13 mouse cellular contexts compared by ENCODE assay signal in genomic region chrX:51065158-51065664, GRCm38 (mm10). TPM values are rescaled to one million over a fixed set of nuclear protein-coding genes. Genes with fewer than 3 reads are reported as not detected.
A peak's percentile ranks its signal among the peaks of the same experiment; 100 is the strongest.
DNase-seq lines count a peak whose midpoint lies in the region; ATAC-seq and TF ChIP-seq lines count a peak whose summit lies in the region.
"Had no signal": no experiment of that assay in that cellular context is flagged by ENCODE, and none has a peak within 500 bp of the region (broad histone marks: within the 10 kb centered on the region; RNA-seq: fewer than 3 reads in every experiment).

No protein-coding gene starts in this region.

- WGBS in intestine, embryonic 16.5 days = 56% methylated on average over 6 of the region's 6 CpGs
- WGBS in intestine, embryonic 15.5 days = 59% methylated on average over 6 of the region's 6 CpGs
- WGBS in intestine, postnatal 0 days = 55% methylated on average over 6 of the region's 6 CpGs
- 54% methylated on average over 6 of the region's 6 CpGs for WGBS in kidney, embryonic 16.5 days

- 0 out of 2 replicates have a peak, but pooled peaks have one; percentile 42 for ATAC-seq in intestine, embryonic 16.5 days
- ATAC-seq in intestine, embryonic 15.5 days = no peak
- ATAC-seq in intestine, postnatal 0 days = no peak
- no peak for ATAC-seq in kidney, embryonic 16.5 days (ENCODE audit: low FRiP score, low TSS enrichment)

- peak; percentile 54 for TF ChIP-seq CTCF in intestine, postnatal 0 days (IDR thresholded peaks at IDR 0.05; ENCODE audit: low read depth)

- H3K9ac ChIP-seq in intestine, embryonic 16.5 days (ENCODE audit: low read depth, low read length) = no peak overlapping the region
- H3K9ac ChIP-seq in intestine, embryonic 15.5 days = no peak overlapping the region
- H3K9ac ChIP-seq in intestine, postnatal 0 days (ENCODE audit: low read depth, low read length) = no peak overlapping the region
- H3K9ac ChIP-seq in kidney, embryonic 16.5 days (replicated peaks; ENCODE audit: low read length) = no peak overlapping the region
- H3K9ac ChIP-seq: hindbrain, embryonic 12.5 days; limb, embryonic 15.5 days; lung, embryonic 15.5 days; midbrain, embryonic 12.5 days had no signal

- no peaks in the 10 kb centered on the region for H3K9me3 ChIP-seq in intestine, embryonic 16.5 days (ENCODE audit: control insufficient read depth, low read length)
- no peaks in the 10 kb centered on the region for H3K9me3 ChIP-seq in intestine, embryonic 15.5 days
- H3K9me3 ChIP-seq in intestine, postnatal 0 days (ENCODE audit: control insufficient read depth) = no peaks in the 10 kb centered on the region
- H3K9me3 ChIP-seq in kidney, embryonic 16.5 days (ENCODE audit: low read length) = no peaks in the 10 kb centered on the region
- H3K9me3 ChIP-seq: hindbrain, embryonic 12.5 days; limb, embryonic 15.5 days; lung, embryonic 15.5 days; midbrain, embryonic 12.5 days had no signal

- no peaks in the 10 kb centered on the region for H3K4me1 ChIP-seq in intestine, embryonic 16.5 days (ENCODE audit: control insufficient read depth, insufficient read depth, low read length)
- H3K4me1 ChIP-seq in intestine, embryonic 15.5 days (replicated peaks) = no peaks in the 10 kb centered on the region
- H3K4me1 ChIP-seq in intestine, postnatal 0 days (replicated peaks; ENCODE audit: control insufficient read depth, insufficient read depth, low read length) = no peaks in the 10 kb centered on the region
- H3K4me1 ChIP-seq in kidney, embryonic 16.5 days (ENCODE audit: insufficient read depth, low read length) = no peaks in the 10 kb centered on the region
- H3K4me1 ChIP-seq: hindbrain, embryonic 12.5 days; limb, embryonic 15.5 days; lung, embryonic 15.5 days; midbrain, embryonic 12.5 days had no signal

- no peak overlapping the region for H3K4me3 ChIP-seq in intestine, embryonic 16.5 days (ENCODE audit: low read length)
- no peak overlapping the region for H3K4me3 ChIP-seq in intestine, embryonic 15.5 days (replicated peaks)
- no peak overlapping the region for H3K4me3 ChIP-seq in intestine, postnatal 0 days (ENCODE audit: low read depth, low read length)
- no peak overlapping the region for H3K4me3 ChIP-seq in kidney, embryonic 16.5 days (ENCODE audit: low read length)
- H3K4me3 ChIP-seq: erythroblast, embryonic 14.5 days; hindbrain, embryonic 12.5 days; limb, embryonic 15.5 days; lung, embryonic 15.5 days; midbrain, embryonic 12.5 days had no signal

- H3K36me3 ChIP-seq in intestine, embryonic 16.5 days (ENCODE audit: control insufficient read depth, insufficient read depth, low read length) = no peaks in the 10 kb centered on the region
- no peaks in the 10 kb centered on the region for H3K36me3 ChIP-seq in intestine, embryonic 15.5 days
- H3K36me3 ChIP-seq in intestine, postnatal 0 days (ENCODE audit: control insufficient read depth, insufficient read depth) = no peaks in the 10 kb centered on the region
- no peaks in the 10 kb centered on the region for H3K36me3 ChIP-seq in kidney, embryonic 16.5 days (ENCODE audit: insufficient read depth, low read length)
- H3K36me3 ChIP-seq: hindbrain, embryonic 12.5 days; limb, embryonic 15.5 days; lung, embryonic 15.5 days; midbrain, embryonic 12.5 days had no signal

- H3K27ac ChIP-seq in intestine, embryonic 16.5 days (ENCODE audit: low read length) = no peak overlapping the region
- no peak overlapping the region for H3K27ac ChIP-seq in intestine, embryonic 15.5 days
- H3K27ac ChIP-seq in intestine, postnatal 0 days (ENCODE audit: low read depth, low read length) = no peak overlapping the region
- H3K27ac ChIP-seq in kidney, embryonic 16.5 days (ENCODE audit: low read length) = no peak overlapping the region
- H3K27ac ChIP-seq: hindbrain, embryonic 12.5 days; limb, embryonic 15.5 days; lung, embryonic 15.5 days; midbrain, embryonic 12.5 days had no signal

- H3K27me3 ChIP-seq in intestine, embryonic 16.5 days (replicated peaks; ENCODE audit: control insufficient read depth, insufficient read depth, low read length) = no peaks in the 10 kb centered on the region
- no peaks in the 10 kb centered on the region for H3K27me3 ChIP-seq in intestine, embryonic 15.5 days (replicated peaks)
- H3K27me3 ChIP-seq in intestine, postnatal 0 days (replicated peaks; ENCODE audit: control insufficient read depth, insufficient read depth, low read length) = no peaks in the 10 kb centered on the region
- H3K27me3 ChIP-seq in kidney, embryonic 16.5 days (ENCODE audit: insufficient read depth, low read length) = no peaks in the 10 kb centered on the region; the same call in 1 of the 2 replicates
- H3K27me3 ChIP-seq: hindbrain, embryonic 12.5 days; limb, embryonic 15.5 days; lung, embryonic 15.5 days; midbrain, embryonic 12.5 days had no signal

- DNase-seq in 416B (ENCODE audit: low read depth) = peak; percentile 76
- peak; percentile 47 for DNase-seq in MEL-GATA-1-ER (ENCODE audit: extremely low read depth, low read depth)
- no peak for DNase-seq in adrenal gland, adult (ENCODE audit: inconsistent age in 2 of 2, low spot score in 1 of 2)
- DNase-seq in cerebellum, adult 11-12 months = no peak

- H3K4me2 ChIP-seq in intestine, embryonic 16.5 days (ENCODE audit: low read depth, low read length) = no peak overlapping the region
- H3K4me2 ChIP-seq in intestine, embryonic 15.5 days (replicated peaks) = no peak overlapping the region
- peak overlapping the region; percentile 27; the same call in 1 of the 2 replicates for H3K4me2 ChIP-seq in intestine, postnatal 0 days (replicated peaks; ENCODE audit: low read depth)
- no peak overlapping the region for H3K4me2 ChIP-seq in kidney, embryonic 16.5 days (replicated peaks; ENCODE audit: low read depth, low read length)
- H3K4me2 ChIP-seq: hindbrain, embryonic 12.5 days; limb, embryonic 15.5 days; lung, embryonic 15.5 days; midbrain, embryonic 12.5 days had no signal

RNA-seq across cellular contexts. Expression of gene Rap2c, which starts 47.4 kb away (rescaled TPM):
- polyA plus RNA-seq in intestine, embryonic 16.5 days (2015; fragmentation: Nextera tagmentation; extraction: Ambion mirVana) = 15.5 and 17.3 TPM in 2 replicates
- polyA plus RNA-seq in intestine, embryonic 15.5 days (2015; fragmentation: Nextera tagmentation; extraction: Ambion mirVana) = 17.3 and 20.7 TPM in 2 replicates
- polyA plus RNA-seq in intestine, postnatal 0 days (2015; fragmentation: Nextera tagmentation; extraction: Ambion mirVana) = 18.4 and 20.4 TPM in 2 replicates
- polyA plus RNA-seq in kidney, embryonic 16.5 days (2015; fragmentation: Nextera tagmentation; extraction: Ambion mirVana) = 13.4 and 13.5 TPM in 2 replicates

Comparison
In these comparisons a context has a peak if more than half of its experiments do, and no peak if none do; other contexts are left out.
1. DNase-seq: peak in 416B (single experiment) and MEL-GATA-1-ER (single experiment); none in adrenal gland, adult (0 of 2) and cerebellum, adult 11-12 months (single experiment).